In the genomic region with DNA sequence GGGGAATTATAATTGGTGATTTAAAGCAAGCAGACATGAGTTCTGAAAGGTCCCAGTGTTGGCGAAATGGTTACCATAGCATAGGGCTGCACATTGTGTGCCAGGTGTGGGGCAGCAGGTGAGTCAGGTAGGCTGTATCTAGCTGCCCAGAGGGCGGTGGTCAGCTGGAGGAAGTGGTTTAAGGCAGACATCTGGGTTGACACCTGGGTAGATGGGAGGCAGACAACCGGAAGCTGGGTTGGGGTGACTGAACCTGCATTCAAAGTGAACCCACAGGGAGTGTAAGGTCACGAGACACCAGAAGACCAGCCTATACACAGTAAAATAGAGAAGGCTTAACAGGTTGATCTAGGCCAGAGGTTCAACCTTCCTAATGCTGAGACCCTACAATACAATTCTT, we compare ENCODE assay signal across 25 mouse cellular contexts. TPM values are rescaled to one million over a fixed set of nuclear protein-coding genes. Genes with fewer than 3 reads are reported as not detected.
DNase-seq lines count a peak whose midpoint lies in the region; ATAC-seq and TF ChIP-seq lines count a peak whose summit lies in the region.
"Had no signal": no experiment of that assay in that cellular context is flagged by ENCODE, and none has a peak within 500 bp of the region (broad histone marks: within the 10 kb centered on the region; RNA-seq: fewer than 3 reads in every experiment).

No protein-coding gene starts in this region.

- no peak overlapping the region for H3K9ac ChIP-seq in midbrain, postnatal 0 days (replicated peaks; ENCODE audit: low read length, poor library complexity, severe bottlenecking)
- H3K9ac ChIP-seq: hindbrain, embryonic 14.5 days; limb, embryonic 13.5 days; liver, embryonic 12.5 days; midbrain, embryonic 13.5 days; neural tube, embryonic 13.5 days; stomach, embryonic 15.5 days had no signal

- H3K36me3 ChIP-seq in midbrain, postnatal 0 days (ENCODE audit: insufficient read depth, low read length) = peaks cover 9% of the 10 kb centered on the region; the same call in 1 of the 2 replicates
- H3K36me3 ChIP-seq: heart, embryonic 10.5 days; liver, embryonic 12.5 days; stomach, embryonic 15.5 days had no signal

- WGBS in midbrain, postnatal 0 days = 92% methylated on average over 4 of the region's 4 CpGs

- no peak overlapping the region for H3K27ac ChIP-seq in midbrain, postnatal 0 days (ENCODE audit: low read depth, low read length)
- H3K27ac ChIP-seq: heart, embryonic 10.5 days; hindbrain, embryonic 14.5 days; limb, embryonic 13.5 days; liver, embryonic 12.5 days; midbrain, embryonic 13.5 days; neural tube, embryonic 13.5 days; stomach, embryonic 15.5 days had no signal

- no peak for TF ChIP-seq CTCF in midbrain, postnatal 0 days (IDR thresholded peaks at IDR 0.05)

- H3K9me3 ChIP-seq in midbrain, postnatal 0 days (ENCODE audit: low read length) = no peaks in the 10 kb centered on the region
- H3K9me3 ChIP-seq: heart, embryonic 10.5 days; limb, embryonic 13.5 days; liver, embryonic 12.5 days; midbrain, embryonic 13.5 days; neural tube, embryonic 13.5 days; stomach, embryonic 15.5 days had no signal

- H3K4me3 ChIP-seq in midbrain, postnatal 0 days (ENCODE audit: low read depth, low read length) = no peak overlapping the region
- H3K4me3 ChIP-seq: heart, embryonic 10.5 days; limb, embryonic 13.5 days; liver, embryonic 12.5 days; midbrain, embryonic 13.5 days; neural tube, embryonic 13.5 days; stomach, embryonic 15.5 days had no signal

- DNase-seq in B cell, adult 2 months = peak; percentile 16 to 27
- peak; percentile 18 to 26 for DNase-seq in thymus, adult 18-20 months
- peak; percentile 27 to 52 for DNase-seq in thymus, postnatal 36 days
- DNase-seq in adrenal gland, adult 18-20 months (ENCODE audit: low spot score in 2 of 2) = no peak
- DNase-seq in layer of hippocampus, postnatal 10 days (ENCODE audit: low spot score in 2 of 2) = no peak
- DNase-seq in midbrain, postnatal 0 days (ENCODE audit: low spot score) = no peak
- DNase-seq: adrenal gland, adult 8-10 months; cerebellum, adult 18-20 months; cerebellum, postnatal 14 days; heart, postnatal 4 days; kidney, adult 8-10 months; kidney, postnatal 10 days; lung, adult 18-20 months; lung, postnatal 10 days; retina, postnatal 1 day; right cerebral cortex, postnatal 25 days; spleen, adult 18-20 months had no signal

- ATAC-seq in activated CD4-positive, CD25-positive, alpha-beta regulatory T cell, adult 4 months = peak; percentile 19
- ATAC-seq in midbrain, postnatal 0 days (ENCODE audit: low FRiP score) = no peak
- ATAC-seq: liver, embryonic 12.5 days; midbrain, embryonic 13.5 days had no signal

- no peaks in the 10 kb centered on the region for H3K4me1 ChIP-seq in midbrain, postnatal 0 days (ENCODE audit: insufficient read depth, low read length)

- H3K27me3 ChIP-seq in midbrain, postnatal 0 days (ENCODE audit: insufficient read depth, low read length) = no peaks in the 10 kb centered on the region
- H3K27me3 ChIP-seq: limb, embryonic 13.5 days; liver, embryonic 12.5 days; neural tube, embryonic 13.5 days; stomach, embryonic 15.5 days had no signal

- no peak overlapping the region for H3K4me2 ChIP-seq in midbrain, postnatal 0 days (ENCODE audit: low read depth, low read length, poor library complexity, severe bottlenecking)
- H3K4me2 ChIP-seq: hindbrain, embryonic 14.5 days; limb, embryonic 13.5 days; liver, embryonic 12.5 days; midbrain, embryonic 13.5 days; neural tube, embryonic 13.5 days; stomach, embryonic 15.5 days had no signal

RNA-seq across cellular contexts. Expression of a gene that starts 54.0 kb away (rescaled TPM):
- 1 to 10 TPM in 1 of 2 experiments, not detected in 1; 1.4 TPM for polyA plus RNA-seq in activated CD4-positive, CD25-positive, alpha-beta regulatory T cell, adult 4 months (2017; shearing (Covaris generic))
- total RNA-seq in adrenal gland, adult 18-20 months (2021) = 1 to 10 TPM; 1.9 to 2.6 TPM
- total RNA-seq in layer of hippocampus, postnatal 10 days (2021) = 10 to 100 TPM; 34.0 to 38.9 TPM
- total RNA-seq in midbrain, postnatal 0 days (2014; rRNA removed) = 27.3 and 40.2 TPM in 2 replicates
- polyA plus RNA-seq in midbrain, postnatal 0 days (2015; fragmentation: Nextera tagmentation; extraction: Ambion mirVana) = 32.2 and 36.4 TPM in 2 replicates

Comparison
In these comparisons a context has a peak if more than half of its experiments do, and no peak if none do; other contexts are left out.
1. DNase-seq: peak in B cell, adult 2 months (2 of 2), thymus, adult 18-20 months (2 of 2) and thymus, postnatal 36 days (2 of 2); none in adrenal gland, adult 18-20 months (0 of 2), layer of hippocampus, postnatal 10 days (0 of 2) and midbrain, postnatal 0 days (single experiment).